Mouse (Mus musculus) CH12.LX (cell line): ENCODE data around the gene Clic5. TPM values are rescaled to one million over a fixed set of nuclear protein-coding genes. Genes with fewer than 3 reads are reported as not detected.

Source experiments
- DNase-seq: peaks from one replicate; pipeline ENCODE4 v3.0.0-alpha.2; 2013; ENCODE audit errors: extremely low read depth
- H3K27ac ChIP-seq: 2 replicates; pipeline ENCODE4 v1.5.1; 2012; ENCODE audit warnings: low read depth, mild to moderate bottlenecking, control low read depth, moderate library complexity; ENCODE audit not compliant: insufficient read depth
- H3K27me3 ChIP-seq: replicated peaks from 2 replicates; pipeline ENCODE3; 2012; ENCODE audit warnings: inconsistent platforms
- H3K36me3 ChIP-seq, 2 experiments: replicated peaks in 1 of 2; 2 replicates each; pipeline versions ENCODE3 to v1.6.1; 2012; ENCODE audit warnings: inconsistent platforms in 1 of 2, low read length in 1 of 2, mild to moderate bottlenecking in 1 of 2, mixed read lengths in 1 of 2, moderate library complexity in 1 of 2; ENCODE audit not compliant: control insufficient read depth in 1 of 2, insufficient read depth in 1 of 2
- H3K4me1 ChIP-seq, 2 experiments: 2 replicates each; pipeline ENCODE4 v1.6.1; 2012; ENCODE audit warnings: inconsistent platforms in 1 of 2, moderate library complexity in 1 of 2; ENCODE audit not compliant: insufficient read depth in 2 of 2, control insufficient read depth in 1 of 2
- H3K4me2 ChIP-seq: 2 replicates; pipeline ENCODE4 v1.6.1; 2012; ENCODE audit warnings: low read depth, mild to moderate bottlenecking, control low read depth; ENCODE audit not compliant: poor library complexity, insufficient read depth, severe bottlenecking
- H3K4me3 ChIP-seq, 3 experiments: fragments of 150-350 bp in 1 of 3; sonication (generic) in 1 of 3; replicated peaks in 1 of 3; 2 replicates each; pipeline versions ENCODE3 to v1.5.1; 2011 to 2012; ENCODE audit warnings: low read depth in 2 of 3, low read length in 2 of 3, mild to moderate bottlenecking in 2 of 3, moderate library complexity in 2 of 3, control low read depth in 1 of 3, improper control_type of control experiment in 1 of 3, inconsistent platforms in 1 of 3, mixed read lengths in 1 of 3; ENCODE audit not compliant: poor library complexity in 1 of 3
- H3K79me2 ChIP-seq: replicated peaks from 2 replicates; pipeline ENCODE4 v1.6.1; 2012; ENCODE audit warnings: mild to moderate bottlenecking, moderate library complexity; ENCODE audit not compliant: control insufficient read depth, poor library complexity, insufficient read depth, severe bottlenecking; ENCODE audit errors: extremely low read depth
- H3K9ac ChIP-seq: 2 replicates; pipeline ENCODE4 v1.6.1; 2012; ENCODE audit warnings: low read depth, mild to moderate bottlenecking, control low read depth, moderate library complexity; ENCODE audit not compliant: insufficient read depth
- H3K9me3 ChIP-seq: replicated peaks from 2 replicates; pipeline ENCODE3; 2012; ENCODE audit warnings: low read length, inconsistent platforms, mixed read lengths
- CHD2 ChIP-seq: IDR thresholded peaks from 2 replicates; pipeline ENCODE4 v1.6.1; 2011; ENCODE audit warnings: low read length, improper control_type of control experiment
- CTCF ChIP-seq, 2 experiments: IDR thresholded peaks in 1 of 2; conservative IDR thresholded peaks in 1 of 2; 2 replicates each; pipeline ENCODE4 v1.5.1; 2011 to 2012; ENCODE audit warnings: low read depth in 2 of 2, low read length in 2 of 2, improper control_type of control experiment in 1 of 2, inconsistent platforms in 1 of 2, mild to moderate bottlenecking in 1 of 2, moderate library complexity in 1 of 2
- E2F4 ChIP-seq: IDR thresholded peaks from 2 replicates; pipeline ENCODE4 v1.6.1; 2011; ENCODE audit warnings: low read depth, low read length, improper control_type of control experiment; ENCODE audit not compliant: insufficient replicate concordance
- ELF1 ChIP-seq: IDR thresholded peaks from 2 replicates; pipeline ENCODE4 v1.6.1; 2014; ENCODE audit warnings: low read depth, mild to moderate bottlenecking, inconsistent platforms, low read length, improper control_type of control experiment
- ETS1 ChIP-seq: conservative IDR thresholded peaks from 2 replicates; pipeline ENCODE4 v1.6.1; 2012; ENCODE audit warnings: low read depth, mild to moderate bottlenecking, inconsistent platforms, low read length, improper control_type of control experiment, moderate library complexity
- HCFC1 ChIP-seq: IDR thresholded peaks from 2 replicates; pipeline ENCODE4 v1.6.1; 2012; ENCODE audit warnings: low read depth, mild to moderate bottlenecking, inconsistent platforms, low read length, improper control_type of control experiment
- JUN ChIP-seq: IDR thresholded peaks from 2 replicates; pipeline ENCODE4 v1.6.1; 2011; ENCODE audit warnings: low read depth, mild to moderate bottlenecking, low read length, improper control_type of control experiment, moderate library complexity; ENCODE audit not compliant: insufficient read depth
- JUND ChIP-seq: conservative IDR thresholded peaks from 2 replicates; pipeline ENCODE4 v1.6.1; 2011; ENCODE audit warnings: low read depth, low read length, improper control_type of control experiment
- MAFK ChIP-seq: IDR thresholded peaks from 2 replicates; pipeline ENCODE4 v1.6.1; 2011; ENCODE audit warnings: low read length, improper control_type of control experiment; ENCODE audit not compliant: insufficient replicate concordance
- MAZ ChIP-seq: IDR thresholded peaks from 2 replicates; pipeline ENCODE4 v1.6.1; 2012; ENCODE audit warnings: low read depth, mild to moderate bottlenecking, inconsistent platforms, low read length, improper control_type of control experiment, moderate library complexity
- MEF2A ChIP-seq: IDR thresholded peaks from 2 replicates; pipeline ENCODE4 v1.6.1; 2014; ENCODE audit warnings: low read depth, mild to moderate bottlenecking, inconsistent platforms, low read length, improper control_type of control experiment, borderline replicate concordance
- MXI1 ChIP-seq: IDR thresholded peaks from 2 replicates; pipeline ENCODE4 v1.6.1; 2011; ENCODE audit warnings: mild to moderate bottlenecking, low read depth, low read length, improper control_type of control experiment
- MYC ChIP-seq: IDR thresholded peaks from 2 replicates; pipeline ENCODE4 v1.6.1; 2011; ENCODE audit warnings: low read depth, mild to moderate bottlenecking, improper control_type of control experiment, low read length
- NELFE ChIP-seq: IDR thresholded peaks from 2 replicates; pipeline ENCODE4 v1.6.1; 2011; ENCODE audit warnings: low read depth, low read length, improper control_type of control experiment
- PAX5 ChIP-seq: IDR thresholded peaks from 2 replicates; pipeline ENCODE4 v1.6.1; 2012; ENCODE audit warnings: low read length, inconsistent platforms, mixed read lengths
- RCOR1 ChIP-seq: conservative IDR thresholded peaks from 2 replicates; pipeline ENCODE4 v1.6.1; 2012; ENCODE audit warnings: low read depth, mild to moderate bottlenecking, inconsistent platforms, low read length, improper control_type of control experiment
- SIN3A ChIP-seq: IDR thresholded peaks from 2 replicates; pipeline ENCODE4 v1.6.1; 2012; ENCODE audit warnings: low read length, improper control_type of control experiment, inconsistent platforms
- SMC3 ChIP-seq: IDR thresholded peaks from 2 replicates; pipeline ENCODE4 v1.6.1; 2011; ENCODE audit warnings: low read depth, low read length, improper control_type of control experiment
- TBP ChIP-seq: conservative IDR thresholded peaks from 2 replicates; pipeline ENCODE4 v1.6.1; 2011; ENCODE audit warnings: low read depth, low read length, improper control_type of control experiment
- TCF12 ChIP-seq: IDR thresholded peaks from 2 replicates; pipeline ENCODE4 v1.6.1; 2014; ENCODE audit warnings: low read depth, mild to moderate bottlenecking, inconsistent platforms, low read length, improper control_type of control experiment
- UBTF ChIP-seq: IDR thresholded peaks from 2 replicates; pipeline ENCODE4 v1.6.1; 2012; ENCODE audit warnings: low read depth, mild to moderate bottlenecking, inconsistent platforms, low read length, improper control_type of control experiment, moderate library complexity
- USF1 ChIP-seq: IDR thresholded peaks from 2 replicates; pipeline ENCODE4 v1.6.1; 2014; ENCODE audit warnings: low read depth, mild to moderate bottlenecking, inconsistent platforms, low read length, improper control_type of control experiment
- ZC3H11A ChIP-seq: IDR thresholded peaks from 2 replicates; pipeline ENCODE4 v1.6.1; 2012; ENCODE audit warnings: low read depth, mild to moderate bottlenecking, inconsistent platforms, low read length, improper control_type of control experiment
- ZKSCAN1 ChIP-seq: IDR thresholded peaks from 2 replicates; pipeline ENCODE4 v1.6.1; 2012; ENCODE audit warnings: low read depth, inconsistent platforms, low read length, improper control_type of control experiment, borderline replicate concordance
- ZMIZ1 ChIP-seq: IDR thresholded peaks from 2 replicates; pipeline ENCODE4 v1.6.1; 2012; ENCODE audit warnings: low read depth, mild to moderate bottlenecking, inconsistent platforms, low read length, improper control_type of control experiment
- ZNF384 ChIP-seq: IDR thresholded peaks from 2 replicates; pipeline ENCODE4 v1.6.1; 2012; ENCODE audit warnings: low read depth, low read length, improper control_type of control experiment, inconsistent platforms
- dilution Hi-C: fragments of 300-500 bp; cut with MboI; formaldehyde crosslinking; loops from 2 replicates; pipeline ENCODE4 v1.14.3; 2020; ENCODE audit warnings: low sequenced_read_pairs; ENCODE audit not compliant: extremely low pct_unique_long_range_greater_than_20kb, extremely low pct_ligation_motif_present
- in situ Hi-C: fragments of 300-500 bp; cut with MboI; formaldehyde crosslinking; loops from 3 replicates; pipeline ENCODE4 v1.14.3; 2019; ENCODE audit warnings: low sequenced_read_pairs, low pct_ligation_motif_present, low pct_unique_long_range_greater_than_20kb, mixed read lengths
- polyA plus RNA-seq: library from polyadenylated mRNA; unstranded; fragments of >175 nt; gene quantifications from 2 replicates; pipeline ENCODE4 v1.2.1, GENCODE M21; 2012; ENCODE audit warnings: low read depth; ENCODE audit not compliant: insufficient read length
- total RNA-seq, 2 experiments: library from RNA; depleted of rRNA; stranded (reverse); fragments of 300-350 nt in 1 of 2; fragments of >200 nt in 1 of 2; gene quantifications; 2 replicates each; pipeline ENCODE4 v1.2.3; 2012 to 2014

The Clic5 gene
- total RNA-seq (2012; rRNA removed) (not detected in 2 replicates), total RNA-seq (2014; rRNA removed) (not detected in 2 replicates), polyA plus RNA-seq (not detected in 2 replicates)

- in situ Hi-C loops, result no loop called here
- dilution Hi-C loops, result no loop called here
- TF ChIP-seq MEF2A (peak; percentile 58; the same call in 1 of the 2 replicates), E2F4 (no peak), PAX5 (no peak), CTCF (conservative IDR thresholded peaks at IDR 0.05 in 1 of 2, IDR thresholded peaks at IDR 0.05 in 1 of 2; ENCODE audit: low read depth in 2 of 2, low read length in 2 of 2) (no peak), JUND (no peak), RCOR1 (no peak), MAFK (peak; percentile 62; the same call in 1 of the 2 replicates), UBTF (no peak), ZMIZ1 (no peak)
- H3K27ac ChIP-seq, result no peak within 1 kb of the TSS
- peaks cover 0 to 7% of the 10 kb centered on the region in 2 experiments; a peak in 2 of 4 replicates for H3K4me1 ChIP-seq
- no peak for DNase-seq
- H3K36me3 ChIP-seq, result no peaks in the 10 kb centered on the region
- peak within 1 kb of the TSS; percentile 97 for H3K4me2 ChIP-seq
- H3K27me3 ChIP-seq, result peaks cover 46% of the 10 kb centered on the region
- H3K4me3 ChIP-seq, result peak within 1 kb of the TSS in 1 of 3 experiments; percentile 37
- H3K9me3 ChIP-seq, result peaks cover 8% of the 10 kb centered on the region
- peak within 1 kb of the TSS; percentile 9; the same call in 1 of the 2 replicates for H3K9ac ChIP-seq
- H3K79me2 ChIP-seq, result no peaks in the 10 kb centered on the region
Observed at GRCm38 (mm10) chr17:44188042-44188768, at the start of gene Clic5. TSS of gene Clic5 (plus strand) at chr17:44188584.

- dilution Hi-C loops, result no loop called here
- H3K9me3 ChIP-seq, result peaks cover 3% of the 10 kb centered on the region
- no peak overlapping the region for H3K9ac ChIP-seq
- H3K4me2 ChIP-seq, result no peak overlapping the region
- H3K36me3 ChIP-seq, result no peaks in the 10 kb centered on the region
- no peak overlapping the region for H3K4me3 ChIP-seq
- no peak overlapping the region for H3K27ac ChIP-seq
- H3K27me3 ChIP-seq, result peaks cover 54% of the 10 kb centered on the region
- no peaks in the 10 kb centered on the region for H3K79me2 ChIP-seq
- TF ChIP-seq JUN, result no peak
- TF ChIP-seq SMC3, result no peak
- TF ChIP-seq JUND, result no peak
- no peak for TF ChIP-seq ZNF384
- no peak for TF ChIP-seq MAZ
- no peak for TF ChIP-seq MYC
- no peak for TF ChIP-seq USF1
- no peak for TF ChIP-seq CHD2
- no peak for TF ChIP-seq ZKSCAN1
- no peak for TF ChIP-seq TCF12
- no peak for TF ChIP-seq ZC3H11A
- no peak for TF ChIP-seq SIN3A
- no peak for TF ChIP-seq ELF1
- TF ChIP-seq E2F4, result no peak
- no peak for TF ChIP-seq CTCF (conservative IDR thresholded peaks at IDR 0.05 in 1 of 2, IDR thresholded peaks at IDR 0.05 in 1 of 2; ENCODE audit: low read depth in 2 of 2, low read length in 2 of 2)
- TF ChIP-seq HCFC1, result no peak
- TF ChIP-seq TBP, result no peak
- no peak for TF ChIP-seq NELFE
- TF ChIP-seq ETS1, result no peak
- no peak for TF ChIP-seq MXI1
- TF ChIP-seq, all 38 proteins: peak for 0
- H3K4me1 ChIP-seq, result peaks cover 0 to 7% of the 10 kb centered on the region in 2 experiments; a peak in 1 of 4 replicates
- in situ Hi-C loops, result no loop called here
- no peak for DNase-seq
Observed at GRCm38 (mm10) chr17:44145806-44146205, 42.6 kb upstream of the Clic5 start.
